Mouse (Mus musculus): ENCODE measurements around the gene Gnb5. TPM values are rescaled to one million over a fixed set of nuclear protein-coding genes. Genes with fewer than 3 reads are reported as not detected.

Gnb5 gene
- polyA plus RNA-seq, 1 experiment from 2014 or later, result 36.2 TPM

DNA sequence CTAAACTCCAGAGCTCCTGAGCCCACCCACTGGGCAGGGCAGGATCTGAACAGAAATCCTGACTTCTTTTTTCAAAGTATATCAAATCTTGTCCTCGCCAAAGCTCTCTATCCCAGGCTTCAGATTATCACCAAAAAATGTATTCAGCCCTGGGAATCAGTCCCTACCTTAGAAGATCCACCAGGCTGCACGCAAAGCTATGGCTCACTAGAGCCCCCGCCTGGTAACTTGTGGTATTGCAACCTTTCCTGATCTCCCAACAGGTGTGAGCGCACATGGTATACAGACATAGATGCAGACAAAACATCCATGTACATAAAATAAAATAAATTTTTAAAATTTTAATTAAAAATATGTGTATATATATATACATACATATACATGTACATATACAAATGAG is 5.9 kb downstream of the Gnb5 start:
- ATAC-seq, result no peak
- 11% methylated on average over 4 of the region's 4 CpGs for WGBS
- Histone ChIP-seq H3K9ac (no peak overlapping the region), H3K36me3 (ENCODE audit: poor library complexity, severe bottlenecking) (no peaks in the 10 kb centered on the region), H3K4me2 (no peak overlapping the region), H3K27me3 (no peaks in the 10 kb centered on the region), H3K4me3 (no peak overlapping the region), H3K27ac (no peak overlapping the region), H3K9me3 (replicated peaks) (no peaks in the 10 kb centered on the region), H3K4me1 (peaks cover 18% of the 10 kb centered on the region)

DNA sequence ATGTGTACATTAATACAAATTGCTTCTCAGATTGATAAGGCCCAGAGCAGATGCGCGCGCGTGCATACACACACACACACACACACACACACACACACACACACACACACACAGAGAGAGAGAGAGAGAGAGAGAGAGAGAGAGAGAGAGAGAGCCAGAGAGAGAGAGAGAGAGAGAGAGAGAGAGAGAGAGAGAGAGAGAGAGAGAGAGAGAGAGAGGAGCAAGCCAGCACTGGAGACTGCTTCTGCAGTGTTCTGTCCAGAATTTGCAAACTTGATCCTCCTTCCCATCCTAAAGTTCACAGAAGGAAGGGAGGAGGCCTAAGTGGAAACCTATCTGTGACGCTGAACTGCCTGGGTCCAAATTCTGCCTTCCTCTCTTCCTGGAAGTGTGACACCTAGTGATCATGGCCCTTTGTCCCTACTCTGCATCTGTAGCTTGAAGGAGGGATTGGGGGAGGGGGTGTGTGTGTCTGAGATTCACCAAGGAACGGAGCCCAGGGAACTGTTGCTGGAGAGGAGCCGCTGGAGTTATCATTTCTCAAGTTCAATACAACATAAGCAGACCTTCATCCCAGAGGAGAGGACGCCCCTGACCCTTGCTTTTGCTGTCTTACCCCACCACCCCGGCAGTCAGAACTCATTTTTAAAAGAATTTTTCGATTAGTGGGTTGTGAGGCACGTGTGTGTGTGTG is 7.2 kb downstream of the Gnb5 start:
- 2% methylated on average over 7 of the region's 11 CpGs for WGBS
- peak overlapping the region; percentile 77 for H3K4me3 ChIP-seq
- peak overlapping the region; percentile 83 for H3K4me2 ChIP-seq
- no peaks in the 10 kb centered on the region for H3K36me3 ChIP-seq (ENCODE audit: poor library complexity, severe bottlenecking)
- no peaks in the 10 kb centered on the region for H3K27me3 ChIP-seq
- H3K27ac ChIP-seq, result peak overlapping the region; percentile 59
- H3K9ac ChIP-seq, result peak overlapping the region; percentile 82
- peak; percentile 26 for ATAC-seq
- H3K9me3 ChIP-seq (replicated peaks), result no peaks in the 10 kb centered on the region
- H3K4me1 ChIP-seq, result peaks cover 18% of the 10 kb centered on the region

- peak overlapping the region; percentile 82 for H3K9ac ChIP-seq
- no peaks in the 10 kb centered on the region for H3K36me3 ChIP-seq (ENCODE audit: poor library complexity, severe bottlenecking)
- peak overlapping the region; percentile 77 for H3K4me3 ChIP-seq
- ATAC-seq, result peak; percentile 87
- WGBS, result under 1% methylated on average over 49 of the region's 52 CpGs
- no peaks in the 10 kb centered on the region for H3K27me3 ChIP-seq
- H3K9me3 ChIP-seq (replicated peaks), result no peaks in the 10 kb centered on the region
- H3K4me2 ChIP-seq, result peak overlapping the region; percentile 83
- peaks cover 18% of the 10 kb centered on the region for H3K4me1 ChIP-seq
- peak overlapping the region; percentile 71 for H3K27ac ChIP-seq
Measured at GRCm38 (mm10) chr9:75313832-75314516, 7.9 kb downstream of the Gnb5 start.

DNA sequence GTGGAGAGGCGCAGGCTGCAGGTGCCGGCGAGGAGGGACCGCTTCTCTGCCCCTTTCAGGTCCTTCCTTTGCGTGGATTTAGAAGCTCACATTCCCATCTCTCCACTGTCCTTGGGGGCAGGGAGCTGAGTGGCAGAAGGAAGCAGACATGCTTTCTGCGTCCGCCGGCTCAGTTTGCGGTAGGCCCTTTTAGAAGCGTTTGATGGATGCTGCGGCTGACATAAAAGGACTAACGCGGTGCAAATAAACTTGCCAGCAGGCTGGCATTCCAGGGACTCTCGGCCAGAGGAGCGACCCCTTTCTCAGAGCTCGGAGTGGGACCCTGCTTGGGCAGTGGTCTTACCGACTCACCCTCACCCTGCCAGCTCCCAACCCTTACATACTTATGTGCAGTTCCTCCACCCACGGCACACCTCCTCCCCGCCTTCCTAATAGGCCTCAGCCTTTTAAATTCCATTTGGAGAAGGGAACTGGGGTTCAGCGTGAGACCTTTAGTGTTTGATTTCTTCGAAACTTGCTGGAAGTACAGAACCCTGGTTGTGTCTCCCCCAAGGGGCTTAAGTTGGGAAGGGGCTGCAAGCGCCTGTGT is 8.5 kb downstream of the Gnb5 start:
- no peaks in the 10 kb centered on the region for H3K27me3 ChIP-seq
- H3K27ac ChIP-seq, result peak overlapping the region; percentile 71
- peaks cover 18% of the 10 kb centered on the region for H3K4me1 ChIP-seq
- no peaks in the 10 kb centered on the region for H3K9me3 ChIP-seq (replicated peaks)
- H3K36me3 ChIP-seq (ENCODE audit: poor library complexity, severe bottlenecking), result no peaks in the 10 kb centered on the region
- ATAC-seq, result peak; percentile 28
- H3K9ac ChIP-seq, result peak overlapping the region; percentile 82
- peak overlapping the region; percentile 83 for H3K4me2 ChIP-seq
- 2% methylated on average over 22 of the region's 22 CpGs for WGBS
- H3K4me3 ChIP-seq, result peak overlapping the region; percentile 77

- H3K27me3 ChIP-seq, result no peaks in the 10 kb centered on the region
- H3K9ac ChIP-seq, result peak overlapping the region; percentile 82
- peak overlapping the region; percentile 83 for H3K4me2 ChIP-seq
- H3K4me1 ChIP-seq, result peaks cover 18% of the 10 kb centered on the region
- no peaks in the 10 kb centered on the region for H3K9me3 ChIP-seq (replicated peaks)
- ATAC-seq, result no peak
- H3K4me3 ChIP-seq, result peak overlapping the region; percentile 77
- H3K36me3 ChIP-seq (ENCODE audit: poor library complexity, severe bottlenecking), result no peaks in the 10 kb centered on the region
- no peak overlapping the region for H3K27ac ChIP-seq
- WGBS, result 72% methylated on average over 3 of the region's 3 CpGs
Measured at GRCm38 (mm10) chr9:75315238-75315637, 9.2 kb downstream of the Gnb5 start.

- Histone ChIP-seq H3K4me3 (no peak overlapping the region), H3K9ac (no peak overlapping the region), H3K4me2 (no peak overlapping the region), H3K4me1 (peaks cover 18% of the 10 kb centered on the region), H3K9me3 (replicated peaks) (no peaks in the 10 kb centered on the region), H3K27ac (no peak overlapping the region), H3K27me3 (no peaks in the 10 kb centered on the region), H3K36me3 (ENCODE audit: poor library complexity, severe bottlenecking) (no peaks in the 10 kb centered on the region)
- ATAC-seq, result no peak
- WGBS, result 87% methylated on average over 6 of the region's 6 CpGs
Measured at GRCm38 (mm10) chr9:75316771-75317170, 10.7 kb downstream of the Gnb5 start.

DNA sequence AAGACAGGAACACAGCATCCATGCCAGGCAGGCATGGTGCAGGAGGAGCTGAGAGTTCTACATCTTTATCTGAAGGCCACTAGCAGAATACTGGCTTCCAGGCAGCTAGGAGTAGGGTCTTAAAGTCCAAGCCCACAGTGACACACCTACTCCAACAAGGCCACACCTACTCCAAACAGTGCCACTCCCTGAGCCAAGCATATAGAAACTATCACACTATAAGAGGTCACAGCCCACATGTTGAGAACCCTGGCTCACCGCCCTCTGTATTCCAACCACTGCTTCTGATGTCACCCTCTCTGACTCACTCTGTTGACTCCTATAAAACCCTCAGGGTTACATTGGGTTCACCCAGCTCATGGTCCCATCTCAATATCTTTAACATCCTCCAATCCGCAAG is 12.1 kb downstream of the Gnb5 start:
- H3K9me3 ChIP-seq (replicated peaks), result no peaks in the 10 kb centered on the region
- WGBS, result 97% methylated on average over 2 of the region's 2 CpGs

GRCm38 (mm10) chr9:75319365-75319764 is 13.3 kb downstream of the Gnb5 start:
- Histone ChIP-seq H3K9me3 (replicated peaks) (no peaks in the 10 kb centered on the region), H3K4me1 (peaks cover 11% of the 10 kb centered on the region), H3K36me3 (ENCODE audit: poor library complexity, severe bottlenecking) (no peaks in the 10 kb centered on the region), H3K27me3 (no peaks in the 10 kb centered on the region), H3K4me2 (no peak overlapping the region), H3K4me3 (no peak overlapping the region), H3K9ac (no peak overlapping the region), H3K27ac (no peak overlapping the region)
- 85% methylated on average over 3 of the region's 3 CpGs for WGBS
- no peak for ATAC-seq

More for the DNA sequence above, 12.1 kb downstream of the Gnb5 start:
- no peaks in the 10 kb centered on the region for H3K36me3 ChIP-seq (ENCODE audit: poor library complexity, severe bottlenecking)
- peaks cover 18% of the 10 kb centered on the region for H3K4me1 ChIP-seq
- H3K27ac ChIP-seq, result no peak overlapping the region
- no peaks in the 10 kb centered on the region for H3K27me3 ChIP-seq
- H3K4me3 ChIP-seq, result no peak overlapping the region
- H3K4me2 ChIP-seq, result no peak overlapping the region
- no peak for ATAC-seq
- H3K9ac ChIP-seq, result no peak overlapping the region

DNA sequence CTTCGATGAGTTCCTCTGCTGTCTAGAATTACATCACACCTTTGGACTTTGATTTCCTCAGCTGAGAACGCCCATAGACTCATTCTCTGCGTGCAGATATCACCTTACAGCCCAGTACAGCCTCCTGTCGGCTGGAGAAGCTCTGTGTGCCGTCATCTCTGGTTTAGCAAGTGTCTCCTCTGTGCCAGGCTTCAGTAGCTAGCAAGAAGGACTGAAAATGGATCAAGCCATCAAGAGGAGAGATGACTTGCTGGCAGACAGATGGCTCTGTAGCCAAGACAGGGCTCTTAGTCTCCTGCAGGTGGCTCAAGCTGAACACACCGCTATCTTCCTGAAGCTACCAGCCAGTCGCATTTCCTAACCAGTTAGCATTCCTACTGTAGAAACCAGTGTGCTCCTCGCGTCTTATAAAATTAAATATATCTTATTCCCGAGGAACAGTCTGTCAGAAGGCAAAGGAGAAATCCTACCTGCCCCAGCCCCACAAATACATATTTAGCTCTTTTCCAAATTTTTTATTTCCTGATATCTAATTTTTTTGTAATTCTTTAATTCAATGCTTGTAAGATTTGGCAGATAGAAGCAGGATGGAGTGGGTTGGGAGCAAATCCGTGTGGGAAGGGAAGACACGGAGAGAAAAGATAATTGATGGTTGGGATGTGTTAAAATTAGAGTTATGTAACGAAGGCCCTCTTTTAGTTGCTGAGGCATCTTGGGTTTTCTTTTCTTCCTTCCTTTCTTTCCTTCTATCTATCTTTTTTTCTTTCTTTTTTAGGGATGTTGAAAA is 16.2 kb downstream of the Gnb5 start:
- Histone ChIP-seq H3K9ac (no peak overlapping the region), H3K9me3 (replicated peaks) (no peaks in the 10 kb centered on the region), H3K4me3 (no peak overlapping the region), H3K27ac (no peak overlapping the region), H3K27me3 (no peaks in the 10 kb centered on the region), H3K4me1 (no peaks in the 10 kb centered on the region), H3K36me3 (ENCODE audit: poor library complexity, severe bottlenecking) (peaks cover 12% of the 10 kb centered on the region; the same call in 1 of the 2 replicates), H3K4me2 (no peak overlapping the region)
- ATAC-seq, result no peak
- 87% methylated on average over 13 of the region's 13 CpGs for WGBS

GRCm38 (mm10) chr9:75328047-75328446 is 22.0 kb downstream of the Gnb5 start:
- H3K36me3 ChIP-seq (ENCODE audit: poor library complexity, severe bottlenecking), result peaks cover 46% of the 10 kb centered on the region
- H3K4me3 ChIP-seq, result no peak overlapping the region
- no peak overlapping the region for H3K27ac ChIP-seq
- H3K9me3 ChIP-seq (replicated peaks), result no peaks in the 10 kb centered on the region
- H3K4me2 ChIP-seq, result no peak overlapping the region
- no peaks in the 10 kb centered on the region for H3K27me3 ChIP-seq
- no peaks in the 10 kb centered on the region for H3K4me1 ChIP-seq
- no peak overlapping the region for H3K9ac ChIP-seq
- ATAC-seq, result no peak
- 97% methylated on average over 3 of the region's 3 CpGs for WGBS

DNA sequence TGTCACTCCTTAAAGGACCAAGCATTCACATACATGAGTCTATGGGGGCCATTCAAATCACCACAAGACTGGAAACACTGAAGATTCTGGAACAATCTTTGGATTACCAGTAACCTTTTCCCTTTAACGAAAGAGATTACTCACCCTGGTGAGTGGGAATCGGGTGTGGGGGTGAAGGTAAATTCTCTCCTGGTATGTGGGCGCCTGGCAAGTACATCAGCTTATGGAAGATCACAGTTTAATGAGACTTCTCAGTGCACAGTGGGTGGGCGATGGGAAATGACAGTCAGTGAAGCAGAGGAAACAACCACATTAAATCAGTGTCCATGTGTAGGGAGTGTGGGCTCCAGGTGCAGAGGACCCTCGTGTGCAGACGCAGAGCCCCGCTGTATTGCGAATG is 24.7 kb downstream of the Gnb5 start:
- no peak overlapping the region for H3K4me3 ChIP-seq
- no peak overlapping the region for H3K4me2 ChIP-seq
- no peak overlapping the region for H3K27ac ChIP-seq
- no peak overlapping the region for H3K9ac ChIP-seq
- WGBS, result 88% methylated on average over 8 of the region's 8 CpGs
- H3K27me3 ChIP-seq, result no peaks in the 10 kb centered on the region
- no peaks in the 10 kb centered on the region for H3K9me3 ChIP-seq (replicated peaks)
- no peaks in the 10 kb centered on the region for H3K4me1 ChIP-seq
- peaks cover 65% of the 10 kb centered on the region for H3K36me3 ChIP-seq (ENCODE audit: poor library complexity, severe bottlenecking)
- ATAC-seq, result no peak

DNA sequence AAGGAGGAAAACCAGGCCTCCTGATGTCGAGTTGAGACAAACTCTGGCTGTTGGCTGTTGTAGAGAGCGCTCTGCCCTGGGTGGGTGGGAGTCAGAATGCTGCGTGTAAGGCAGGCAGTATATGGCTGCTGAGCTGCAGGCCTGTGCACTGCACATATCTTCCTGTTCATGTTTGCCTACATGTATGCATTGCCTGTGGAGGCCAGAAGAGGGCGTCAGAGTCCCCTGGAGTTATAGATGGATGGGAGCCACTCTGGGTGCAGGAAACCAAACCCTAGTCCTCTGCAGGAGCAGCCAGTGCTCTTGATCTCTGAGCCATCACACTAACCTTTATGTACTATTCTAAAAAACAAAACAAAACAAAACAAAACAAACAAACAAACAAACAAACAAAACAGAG is 28.4 kb downstream of the Gnb5 start:
- Histone ChIP-seq H3K4me1 (no peaks in the 10 kb centered on the region), H3K27ac (no peak overlapping the region), H3K4me2 (no peak overlapping the region), H3K4me3 (no peak overlapping the region), H3K36me3 (ENCODE audit: poor library complexity, severe bottlenecking) (peaks cover 91% of the 10 kb centered on the region), H3K9ac (no peak overlapping the region), H3K27me3 (no peaks in the 10 kb centered on the region), H3K9me3 (replicated peaks) (no peaks in the 10 kb centered on the region)
- ATAC-seq, result no peak
- WGBS, result 87% methylated on average over 4 of the region's 4 CpGs

All from forebrain, embryonic 13.5 days (tissue).